Mouse (Mus musculus) liver, adult 2 months (tissue): Measurements from ENCODE around the gene Auts2. TPM values are rescaled to one million over a fixed set of nuclear protein-coding genes. Genes with fewer than 3 reads are reported as not detected.

Experiments
- DNase-seq: peaks from one replicate; pipeline ENCODE4 v3.0.0-alpha.2; 2011; ENCODE audit warnings: low read depth, low spot score; ENCODE audit errors: extremely low read depth
- H3K27ac ChIP-seq: fragments of 200-500 bp; replicated peaks from 2 replicates; pipeline ENCODE4 v1.5.1; 2012; ENCODE audit warnings: low read depth, mild to moderate bottlenecking, control low read depth, inconsistent platforms, low read length; ENCODE audit not compliant: insufficient read depth
- H3K27me3 ChIP-seq: fragments of 200-500 bp; 2 replicates; pipeline ENCODE4 v1.6.1; 2012; ENCODE audit warnings: mild to moderate bottlenecking, moderate library complexity, low read length, inconsistent platforms; ENCODE audit not compliant: control insufficient read depth, insufficient read depth
- H3K36me3 ChIP-seq: fragments of 200-500 bp; 2 replicates; pipeline ENCODE4 v1.6.1; 2012; ENCODE audit warnings: low read length, inconsistent platforms; ENCODE audit not compliant: control insufficient read depth, insufficient read depth
- H3K4me1 ChIP-seq: fragments of 200-500 bp; 2 replicates; pipeline ENCODE4 v1.6.1; 2011; ENCODE audit warnings: low read length; ENCODE audit not compliant: control insufficient read depth, insufficient read depth
- H3K4me3 ChIP-seq: fragments of 200-500 bp; 2 replicates; pipeline ENCODE4 v1.5.1; 2011; ENCODE audit warnings: low read depth, mild to moderate bottlenecking, control low read depth, low read length, moderate library complexity; ENCODE audit not compliant: insufficient read depth
- H3K79me2 ChIP-seq: fragments of 200-500 bp; 2 replicates; pipeline ENCODE4 v1.6.1; 2012; ENCODE audit warnings: inconsistent platforms, mild to moderate bottlenecking, low read length, moderate library complexity; ENCODE audit not compliant: control insufficient read depth, insufficient read depth
- H3K9ac ChIP-seq: fragments of 200-500 bp; 2 replicates; pipeline ENCODE4 v1.6.1; 2012; ENCODE audit warnings: low read depth, mild to moderate bottlenecking, control low read depth, inconsistent platforms, low read length
- CTCF ChIP-seq: fragments of 200-500 bp; IDR thresholded peaks from 2 replicates; pipeline ENCODE4 v1.5.1; 2011; ENCODE audit warnings: low read depth, low read length, control low read depth
- POLR2A ChIP-seq: fragments of 200-500 bp; IDR thresholded peaks from 2 replicates; pipeline ENCODE4 v1.6.1; 2011; ENCODE audit warnings: low read length, control low read depth; ENCODE audit not compliant: insufficient read depth; ENCODE audit errors: extremely low read depth
- WGBS: fragments of 180-500 bp; shearing (Covaris S2); methylation state at CpG from one replicate; pipeline ENCODE4 v1.1.7; 2018; 5-methylcytosine and 5-hydroxymethylcytosine counted together
- polyA plus RNA-seq: library from polyadenylated mRNA; depleted of rRNA; stranded (reverse); fragments of >200 nt; gene quantifications from 2 replicates; pipeline ENCODE4 v1.2.3, GENCODE M21; 2012
- total RNA-seq: library from RNA; depleted of rRNA; stranded (reverse); fragments of >200 nt; gene quantifications from 2 replicates; pipeline ENCODE4 v1.2.3, GENCODE M21; 2014

The Auts2 gene
- total and polyA plus RNA-seq, 2 experiments: 0.37 to 0.51 TPM

- no peak for DNase-seq
- H3K9ac ChIP-seq: no peak overlapping the region
- no peaks in the 10 kb centered on the region for H3K36me3 ChIP-seq
- no peaks in the 10 kb centered on the region for H3K79me2 ChIP-seq
- TF ChIP-seq POLR2A (no peak), CTCF (no peak)
- WGBS: 71% methylated on average over 11 of the region's 11 CpGs
- H3K27ac ChIP-seq: no peak overlapping the region
- H3K27me3 ChIP-seq: no peaks in the 10 kb centered on the region
- H3K4me3 ChIP-seq: no peak overlapping the region
- H3K4me1 ChIP-seq: no peaks in the 10 kb centered on the region
Observed at GRCm38 (mm10) chr5:131769273-131769672, 773.9 kb downstream of the Auts2 start.

- TF ChIP-seq CTCF: no peak
- TF ChIP-seq POLR2A: no peak
- 85% methylated on average over 12 of the region's 12 CpGs for WGBS
Observed at GRCm38 (mm10) chr5:131767699-131768264, 775.4 kb downstream of the Auts2 start.

GRCm38 (mm10) chr5:131767176-131767575 lies 776.0 kb downstream of the Auts2 start:
- Histone ChIP-seq H3K4me1 (no peaks in the 10 kb centered on the region), H3K27me3 (no peaks in the 10 kb centered on the region), H3K36me3 (no peaks in the 10 kb centered on the region), H3K9ac (no peak overlapping the region), H3K4me3 (no peak overlapping the region), H3K27ac (no peak overlapping the region), H3K79me2 (no peaks in the 10 kb centered on the region)
- no peak for TF ChIP-seq CTCF
- TF ChIP-seq POLR2A: no peak
- DNase-seq: no peak
- 95% methylated on average over 9 of the region's 9 CpGs for WGBS

More at GRCm38 (mm10) chr5:131767699-131768264, 775.4 kb downstream of the Auts2 start:
- Histone ChIP-seq H3K27ac (no peak overlapping the region), H3K27me3 (no peaks in the 10 kb centered on the region), H3K4me1 (no peaks in the 10 kb centered on the region), H3K36me3 (no peaks in the 10 kb centered on the region), H3K79me2 (no peaks in the 10 kb centered on the region), H3K9ac (no peak overlapping the region), H3K4me3 (no peak overlapping the region)
- DNase-seq: no peak

GRCm38 (mm10) chr5:131759432-131759831 lies 783.7 kb downstream of the Auts2 start:
- Histone ChIP-seq H3K27ac (no peak overlapping the region), H3K79me2 (no peaks in the 10 kb centered on the region), H3K4me1 (no peaks in the 10 kb centered on the region), H3K4me3 (no peak overlapping the region), H3K36me3 (no peaks in the 10 kb centered on the region), H3K27me3 (no peaks in the 10 kb centered on the region), H3K9ac (no peak overlapping the region)
- DNase-seq: no peak
- TF ChIP-seq CTCF (no peak), POLR2A (no peak)
- WGBS: 97% methylated on average over 13 of the region's 13 CpGs

- Histone ChIP-seq H3K36me3 (no peaks in the 10 kb centered on the region), H3K9ac (no peak overlapping the region), H3K4me3 (no peak overlapping the region), H3K27ac (no peak overlapping the region), H3K4me1 (no peaks in the 10 kb centered on the region), H3K79me2 (no peaks in the 10 kb centered on the region), H3K27me3 (no peaks in the 10 kb centered on the region)
- TF ChIP-seq POLR2A: no peak
- no peak for TF ChIP-seq CTCF
- WGBS: 67% methylated on average over 2 of the region's 2 CpGs
- no peak for DNase-seq
Observed at GRCm38 (mm10) chr5:131750330-131750729, 792.8 kb downstream of the Auts2 start.

- Histone ChIP-seq H3K4me1 (no peaks in the 10 kb centered on the region), H3K27ac (no peak overlapping the region), H3K9ac (no peak overlapping the region), H3K36me3 (no peaks in the 10 kb centered on the region), H3K4me3 (no peak overlapping the region), H3K79me2 (no peaks in the 10 kb centered on the region), H3K27me3 (no peaks in the 10 kb centered on the region)
- WGBS: 58% methylated on average over 6 of the region's 6 CpGs
- TF ChIP-seq CTCF: no peak
- no peak for TF ChIP-seq POLR2A
- DNase-seq: no peak
Observed at GRCm38 (mm10) chr5:131749211-131749610, 793.9 kb downstream of the Auts2 start.
